Mouse (Mus musculus): ENCODE measurements at regions not wholly inside any gene's neighbourhood (a gene's known extent, or its start where the extent isn't known, plus 50 kb on each side); places are given as distances from the start of the nearest gene placed in this dataset.

- DNase-seq (ENCODE audit: low read depth, low spot score), result no peak
Measured at GRCm38 (mm10) chr7:58488250-58488649, 167.7 kb upstream of the Atp10a start.
